Mouse (Mus musculus) testis, adult 10 weeks (tissue): ENCODE results near the gene Spsb1. TPM values are rescaled to one million over a fixed set of nuclear protein-coding genes. Genes with fewer than 3 reads are reported as not detected.

ENCODE experiments used
- polyA plus RNA-seq: library from polyadenylated mRNA; stranded (reverse); fragments of 350-450 nt; fragmentation: Illumina TruSeq; extraction: RNeasy Lipid Tissue Mini Kit (QIAGEN cat#74804); gene quantifications from one replicate; pipeline ENCODE4 v1.2.3, GENCODE M21; 2014; ENCODE audit warnings: low read depth, low replicate concordance

Gene Spsb1
- 5.2 TPM for polyA plus RNA-seq

GRCm38 (mm10) chr4:149954893-149955439, at the start of gene Spsb1:
Spsb1 (minus strand) TSS chr4:149955043.

Other genes with a start within 250 kb of the Spsb1 start
- 0.74 TPM for gene Tmem201, start 217.0 kb downstream of the Spsb1 start, polyA plus RNA-seq
- gene Slc25a33, start 180.8 kb downstream of the Spsb1 start, polyA plus RNA-seq = 32.3 TPM
- 1.5 TPM for gene H6pd, start 54.0 kb upstream of the Spsb1 start, polyA plus RNA-seq
- gene Gpr157, start 132.3 kb upstream of the Spsb1 start, polyA plus RNA-seq = 0.69 TPM
- gene Slc2a5, start 164.2 kb upstream of the Spsb1 start, polyA plus RNA-seq = 117 TPM
- not detected for gene Slc2a7, start 193.9 kb upstream of the Spsb1 start, polyA plus RNA-seq
- gene Car6, start 246.3 kb upstream of the Spsb1 start, polyA plus RNA-seq = not detected